Mouse (Mus musculus): Measurements from ENCODE around the gene Vma21. TPM values are rescaled to one million over a fixed set of nuclear protein-coding genes. Genes with fewer than 3 reads are reported as not detected.

Gene Vma21
- polyA plus RNA-seq (2012; fragmentation: generic; extraction: Trizol) = 17.3 TPM

DNA sequence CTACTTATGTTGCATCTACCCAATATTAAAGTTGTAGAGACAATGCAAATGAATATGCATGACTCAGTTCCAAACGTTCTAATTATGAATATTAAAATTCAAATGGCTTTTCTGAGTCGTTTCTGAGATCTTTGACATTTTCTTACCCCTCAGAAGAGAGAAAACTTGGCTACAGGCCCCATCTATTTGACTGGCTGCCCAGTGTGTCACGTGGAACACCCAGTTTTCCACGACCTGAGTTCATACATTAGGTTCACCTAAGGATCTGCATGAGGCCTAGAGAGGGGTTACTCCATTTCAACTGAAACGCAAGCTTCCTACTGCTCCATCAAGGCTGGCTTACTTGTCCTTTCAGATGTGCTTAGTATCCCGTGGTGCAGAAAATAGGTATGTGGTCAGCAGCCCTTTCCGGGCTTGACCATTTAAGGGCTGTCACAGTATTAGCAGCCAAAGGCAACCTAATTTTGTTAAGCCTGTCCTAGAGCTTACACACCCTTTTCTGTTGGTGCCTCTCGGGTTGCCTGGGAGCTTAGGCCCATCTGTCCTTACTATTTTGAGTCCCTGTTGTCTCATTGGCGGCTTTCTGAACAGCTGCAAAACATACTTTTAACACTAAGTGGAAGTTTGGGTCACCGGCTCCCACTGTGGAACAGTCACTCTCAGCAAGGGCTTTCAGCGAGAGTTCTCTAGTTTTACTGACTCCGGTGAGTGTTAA is at the start of gene Vma21:
TSS of gene Vma21 (plus strand) at position 294 of the 715 bp plus-strand sequence.
- Histone ChIP-seq H3K79me2 (ENCODE audit: control insufficient read depth, insufficient read depth) (peaks cover 29% of the 10 kb centered on the region), H3K36me3 (ENCODE audit: control insufficient read depth, insufficient read depth) (no peaks in the 10 kb centered on the region), H3K4me2 (ENCODE audit: low read depth) (peak within 1 kb of the TSS; percentile 44), H3ac (ENCODE audit: control insufficient read depth, insufficient read length) (peak within 1 kb of the TSS; percentile 41), H3K4me3 (peak within 1 kb of the TSS; percentile 60), H3K27me3 (ENCODE audit: control insufficient read depth, insufficient read depth, insufficient read length) (no peaks in the 10 kb centered on the region)
- TF ChIP-seq MAX (IDR thresholded peaks at IDR 0.05; ENCODE audit: low read depth) (no peak), USF1 (IDR thresholded peaks at IDR 0.05; ENCODE audit: low read depth) (no peak), CEBPB (IDR thresholded peaks at IDR 0.05; ENCODE audit: insufficient read depth, poor library complexity, severe bottlenecking) (no peak), TCF12 (IDR thresholded peaks at IDR 0.05; ENCODE audit: insufficient read depth, poor library complexity, severe bottlenecking) (peak; percentile 43), POLR2AphosphoS2 (IDR thresholded peaks at IDR 0.05; ENCODE audit: insufficient read length, low read depth) (peak; percentile 29), SRF (IDR thresholded peaks at IDR 0.05; ENCODE audit: control insufficient read depth, insufficient read length, low read depth) (peak; percentile 95), MYOD1 (IDR thresholded peaks at IDR 0.05; ENCODE audit: control insufficient read depth in 1 of 3, insufficient read length in 2 of 3, low read depth in 2 of 3) (peak in 2 of 3 experiments; percentile 30 to 41), TCF3 (IDR thresholded peaks at IDR 0.05; ENCODE audit: insufficient read length, low read depth) (no peak), E2F4 (IDR thresholded peaks at IDR 0.05; ENCODE audit: insufficient read depth) (no peak), REST (IDR thresholded peaks at IDR 0.05; ENCODE audit: insufficient read depth, insufficient read length) (no peak), POLR2A (IDR thresholded peaks at IDR 0.05; ENCODE audit: insufficient read length, low read depth) (no peak), MYOG (IDR thresholded peaks at IDR 0.05; ENCODE audit: control insufficient read depth in 1 of 3, insufficient read depth in 1 of 3, insufficient read length in 2 of 3, low read depth in 2 of 3) (peak in 1 of 3 experiments; percentile 42)

DNA sequence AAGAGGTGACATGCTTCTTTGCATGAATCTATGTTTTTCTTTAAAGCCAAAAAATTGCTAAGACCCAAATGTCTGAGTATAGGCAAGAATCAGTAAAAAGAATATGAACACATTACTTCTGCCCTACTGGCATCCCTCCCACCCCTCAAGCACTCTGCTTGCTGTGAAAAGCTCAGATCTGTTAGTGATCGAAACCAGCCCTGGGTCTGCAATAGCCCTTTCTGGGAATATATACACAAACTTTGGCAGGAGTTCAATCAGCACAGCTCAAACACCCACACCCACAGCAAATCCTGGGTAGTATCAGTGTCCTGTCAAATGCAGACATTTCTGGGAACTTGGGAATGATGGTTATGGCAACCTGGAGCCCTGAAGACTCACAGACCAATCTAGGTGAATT is 47.8 kb upstream of the Vma21 start:
- no peak overlapping the region for H3ac ChIP-seq (ENCODE audit: control insufficient read depth, insufficient read length)
- TF ChIP-seq SRF (IDR thresholded peaks at IDR 0.05; ENCODE audit: control insufficient read depth, insufficient read length, low read depth) = no peak
- no peak for TF ChIP-seq MYOG (IDR thresholded peaks at IDR 0.05; ENCODE audit: control insufficient read depth in 1 of 3, insufficient read depth in 1 of 3, insufficient read length in 2 of 3, low read depth in 2 of 3)
- TF ChIP-seq USF1 (IDR thresholded peaks at IDR 0.05; ENCODE audit: low read depth) = no peak
- TF ChIP-seq REST (IDR thresholded peaks at IDR 0.05; ENCODE audit: insufficient read depth, insufficient read length) = no peak
- TF ChIP-seq POLR2AphosphoS2 (IDR thresholded peaks at IDR 0.05; ENCODE audit: insufficient read length, low read depth) = no peak
- TF ChIP-seq MAX (IDR thresholded peaks at IDR 0.05; ENCODE audit: low read depth) = no peak
- TF ChIP-seq MYOD1 (IDR thresholded peaks at IDR 0.05; ENCODE audit: control insufficient read depth in 1 of 3, insufficient read length in 2 of 3, low read depth in 2 of 3) = no peak
- no peak for TF ChIP-seq TCF12 (IDR thresholded peaks at IDR 0.05; ENCODE audit: insufficient read depth, poor library complexity, severe bottlenecking)
- no peak for TF ChIP-seq TCF3 (IDR thresholded peaks at IDR 0.05; ENCODE audit: insufficient read length, low read depth)
- no peak for TF ChIP-seq E2F4 (IDR thresholded peaks at IDR 0.05; ENCODE audit: insufficient read depth)
- no peak overlapping the region for H3K4me3 ChIP-seq
- no peaks in the 10 kb centered on the region for H3K27me3 ChIP-seq (ENCODE audit: control insufficient read depth, insufficient read depth, insufficient read length)
- H3K79me2 ChIP-seq (ENCODE audit: control insufficient read depth, insufficient read depth) = no peaks in the 10 kb centered on the region
- H3K4me2 ChIP-seq (ENCODE audit: low read depth) = no peak overlapping the region
- no peaks in the 10 kb centered on the region for H3K36me3 ChIP-seq (ENCODE audit: control insufficient read depth, insufficient read depth)

DNA sequence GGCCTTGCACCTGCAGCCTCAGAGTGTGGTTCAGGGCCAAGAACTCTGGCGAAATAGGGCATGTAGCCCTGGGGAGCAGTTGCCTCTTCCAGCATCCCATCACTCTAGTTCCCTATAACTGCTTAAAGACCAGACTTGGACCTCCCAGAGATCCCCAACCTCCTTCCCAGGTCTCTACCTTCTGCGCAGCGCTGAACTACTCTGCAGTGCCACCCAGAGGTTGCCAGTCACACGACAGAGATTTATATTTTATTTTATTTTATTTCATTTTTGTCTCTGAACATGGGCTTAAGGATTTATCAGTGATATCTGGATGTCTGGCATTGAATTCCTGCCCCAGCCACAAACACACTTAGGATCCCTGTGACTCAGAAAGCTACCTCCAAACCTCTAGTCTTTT is 24.6 kb upstream of the Vma21 start:
- no peaks in the 10 kb centered on the region for H3K79me2 ChIP-seq (ENCODE audit: control insufficient read depth, insufficient read depth)
- TF ChIP-seq SRF (IDR thresholded peaks at IDR 0.05; ENCODE audit: control insufficient read depth, insufficient read length, low read depth) (no peak), TCF12 (IDR thresholded peaks at IDR 0.05; ENCODE audit: insufficient read depth, poor library complexity, severe bottlenecking) (no peak), MYOG (IDR thresholded peaks at IDR 0.05; ENCODE audit: control insufficient read depth in 1 of 3, insufficient read depth in 1 of 3, insufficient read length in 2 of 3, low read depth in 2 of 3) (no peak), MYOD1 (IDR thresholded peaks at IDR 0.05; ENCODE audit: control insufficient read depth in 1 of 3, insufficient read length in 2 of 3, low read depth in 2 of 3) (no peak), MAX (IDR thresholded peaks at IDR 0.05; ENCODE audit: low read depth) (no peak), POLR2AphosphoS2 (IDR thresholded peaks at IDR 0.05; ENCODE audit: insufficient read length, low read depth) (no peak)
- no peak overlapping the region for H3K4me3 ChIP-seq
- no peaks in the 10 kb centered on the region for H3K27me3 ChIP-seq (ENCODE audit: control insufficient read depth, insufficient read depth, insufficient read length)
- H3K4me2 ChIP-seq (ENCODE audit: low read depth) = no peak overlapping the region
- H3ac ChIP-seq (ENCODE audit: control insufficient read depth, insufficient read length) = no peak overlapping the region
- no peaks in the 10 kb centered on the region for H3K36me3 ChIP-seq (ENCODE audit: control insufficient read depth, insufficient read depth)

DNA sequence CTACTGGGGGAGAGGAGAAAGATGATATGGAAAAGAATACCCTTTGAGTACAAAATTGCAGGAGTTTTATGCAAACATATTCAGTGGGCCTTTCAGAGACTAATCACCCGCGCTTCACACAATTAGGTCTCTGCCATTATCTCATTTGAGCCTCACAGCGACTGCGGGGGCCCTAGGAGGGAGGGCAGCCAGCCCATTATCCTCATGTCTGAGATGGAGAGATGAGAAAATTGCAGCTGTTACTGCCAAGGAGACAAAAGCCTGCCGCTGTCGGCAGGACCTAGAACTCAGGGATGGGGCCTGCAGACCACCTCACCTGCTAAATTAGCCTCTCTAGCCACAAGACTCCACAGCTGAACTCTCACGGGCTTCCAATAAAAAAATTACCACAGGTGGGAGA is 18.0 kb upstream of the Vma21 start:
- no peaks in the 10 kb centered on the region for H3K36me3 ChIP-seq (ENCODE audit: control insufficient read depth, insufficient read depth)
- H3K79me2 ChIP-seq (ENCODE audit: control insufficient read depth, insufficient read depth) = no peaks in the 10 kb centered on the region
- H3K4me2 ChIP-seq (ENCODE audit: low read depth) = no peak overlapping the region
- no peaks in the 10 kb centered on the region for H3K27me3 ChIP-seq (ENCODE audit: control insufficient read depth, insufficient read depth, insufficient read length)
- H3K4me3 ChIP-seq = no peak overlapping the region
- no peak for TF ChIP-seq POLR2AphosphoS2 (IDR thresholded peaks at IDR 0.05; ENCODE audit: insufficient read length, low read depth)
- no peak for TF ChIP-seq POLR2A (IDR thresholded peaks at IDR 0.05; ENCODE audit: insufficient read length, low read depth)
- no peak for TF ChIP-seq CEBPB (IDR thresholded peaks at IDR 0.05; ENCODE audit: insufficient read depth, poor library complexity, severe bottlenecking)
- no peak for TF ChIP-seq REST (IDR thresholded peaks at IDR 0.05; ENCODE audit: insufficient read depth, insufficient read length)
- TF ChIP-seq E2F4 (IDR thresholded peaks at IDR 0.05; ENCODE audit: insufficient read depth) = no peak
- no peak for TF ChIP-seq MYOG (IDR thresholded peaks at IDR 0.05; ENCODE audit: control insufficient read depth in 1 of 3, insufficient read depth in 1 of 3, insufficient read length in 2 of 3, low read depth in 2 of 3)
- no peak for TF ChIP-seq TCF12 (IDR thresholded peaks at IDR 0.05; ENCODE audit: insufficient read depth, poor library complexity, severe bottlenecking)
- no peak for TF ChIP-seq MAX (IDR thresholded peaks at IDR 0.05; ENCODE audit: low read depth)
- no peak for TF ChIP-seq USF1 (IDR thresholded peaks at IDR 0.05; ENCODE audit: low read depth)
- no peak for TF ChIP-seq TCF3 (IDR thresholded peaks at IDR 0.05; ENCODE audit: insufficient read length, low read depth)
- no peak for TF ChIP-seq MYOD1 (IDR thresholded peaks at IDR 0.05; ENCODE audit: control insufficient read depth in 1 of 3, insufficient read length in 2 of 3, low read depth in 2 of 3)
- TF ChIP-seq SRF (IDR thresholded peaks at IDR 0.05; ENCODE audit: control insufficient read depth, insufficient read length, low read depth) = no peak
- no peak overlapping the region for H3ac ChIP-seq (ENCODE audit: control insufficient read depth, insufficient read length)
